In genomic region chr5:33674439-33674838, GRCm38 (mm10) we compare ENCODE assay signal across 8 mouse cellular contexts. TPM values are rescaled to one million over a fixed set of nuclear protein-coding genes. Genes with fewer than 3 reads are reported as not detected.
DNase-seq lines count a peak whose midpoint lies in the region; ATAC-seq lines count a peak whose summit lies in the region.

No protein-coding gene starts in this region.

- ATAC-seq in embryonic facial prominence, embryonic 14.5 days (ENCODE audit: low read depth): peak; percentile 56; the same call in 1 of the 2 replicates
- peak; percentile 55 for ATAC-seq in intestine, embryonic 16.5 days
- peak; percentile 72 for ATAC-seq in midbrain, embryonic 13.5 days
- ATAC-seq in granulocyte monocyte progenitor cell, adult 5-6 weeks (replicated peaks; ENCODE audit: poor library complexity, severe bottlenecking): no peak

- peaks cover 33% of the 10 kb centered on the region for H3K36me3 ChIP-seq in embryonic facial prominence, embryonic 14.5 days (ENCODE audit: control insufficient read depth, insufficient read depth, low read length)
- no peaks in the 10 kb centered on the region; the same call in 1 of the 2 replicates for H3K36me3 ChIP-seq in intestine, embryonic 16.5 days (ENCODE audit: control insufficient read depth, insufficient read depth, low read length)
- H3K36me3 ChIP-seq in midbrain, embryonic 13.5 days: peaks cover 25% of the 10 kb centered on the region

- WGBS in embryonic facial prominence, embryonic 14.5 days: 56% methylated on average over 3 of the region's 3 CpGs
- 81% methylated on average over 3 of the region's 3 CpGs for WGBS in intestine, embryonic 16.5 days
- WGBS in midbrain, embryonic 13.5 days: 59% methylated on average over 3 of the region's 3 CpGs

- H3K27me3 ChIP-seq in embryonic facial prominence, embryonic 14.5 days (replicated peaks; ENCODE audit: control insufficient read depth, insufficient read depth, low read length): no peaks in the 10 kb centered on the region
- no peaks in the 10 kb centered on the region for H3K27me3 ChIP-seq in intestine, embryonic 16.5 days (replicated peaks; ENCODE audit: control insufficient read depth, insufficient read depth, low read length)
- H3K27me3 ChIP-seq in midbrain, embryonic 13.5 days: no peaks in the 10 kb centered on the region

- H3K4me2 ChIP-seq in embryonic facial prominence, embryonic 14.5 days (ENCODE audit: low read depth, low read length): no peak overlapping the region
- H3K4me2 ChIP-seq in intestine, embryonic 16.5 days (ENCODE audit: low read depth, low read length): no peak overlapping the region
- no peak overlapping the region for H3K4me2 ChIP-seq in midbrain, embryonic 13.5 days (replicated peaks)

- H3K27ac ChIP-seq in embryonic facial prominence, embryonic 14.5 days (replicated peaks; ENCODE audit: low read depth, low read length): 0 out of 2 replicates have a peak overlapping the region, but pooled peaks have one; percentile 16
- H3K27ac ChIP-seq in intestine, embryonic 16.5 days (ENCODE audit: low read length): no peak overlapping the region
- H3K27ac ChIP-seq in midbrain, embryonic 13.5 days: 0 out of 2 replicates have a peak overlapping the region, but pooled peaks have one; percentile 40

- no peaks in the 10 kb centered on the region for H3K9me3 ChIP-seq in embryonic facial prominence, embryonic 14.5 days (ENCODE audit: control insufficient read depth, low read length)
- no peaks in the 10 kb centered on the region for H3K9me3 ChIP-seq in intestine, embryonic 16.5 days (ENCODE audit: control insufficient read depth, low read length)
- no peaks in the 10 kb centered on the region for H3K9me3 ChIP-seq in midbrain, embryonic 13.5 days

- DNase-seq in layer of hippocampus, adult 18-20 months (ENCODE audit: low spot score in 2 of 2): peak; percentile 38 to 63
- DNase-seq in layer of hippocampus, adult 9-10 months (ENCODE audit: low spot score): no peak
- DNase-seq in embryonic facial prominence, embryonic 14.5 days (ENCODE audit: low spot score): no peak
- no peak for DNase-seq in kidney, adult 8-10 months
- DNase-seq in ovary, postnatal 10 days (ENCODE audit: low spot score): no peak

- no peak overlapping the region for H3K4me3 ChIP-seq in embryonic facial prominence, embryonic 14.5 days (ENCODE audit: low read depth, low read length)
- no peak overlapping the region for H3K4me3 ChIP-seq in intestine, embryonic 16.5 days (ENCODE audit: low read length)
- no peak overlapping the region for H3K4me3 ChIP-seq in midbrain, embryonic 13.5 days (replicated peaks)

- H3K4me1 ChIP-seq in embryonic facial prominence, embryonic 14.5 days (ENCODE audit: control insufficient read depth, insufficient read depth, low read length): no peaks in the 10 kb centered on the region
- H3K4me1 ChIP-seq in intestine, embryonic 16.5 days (ENCODE audit: control insufficient read depth, insufficient read depth, low read length): no peaks in the 10 kb centered on the region
- peaks cover 6% of the 10 kb centered on the region for H3K4me1 ChIP-seq in midbrain, embryonic 13.5 days (replicated peaks)

- no peak overlapping the region for H3K9ac ChIP-seq in embryonic facial prominence, embryonic 14.5 days (ENCODE audit: low read depth, low read length)
- no peak overlapping the region for H3K9ac ChIP-seq in intestine, embryonic 16.5 days (ENCODE audit: low read depth, low read length)
- peak overlapping the region; percentile 39 for H3K9ac ChIP-seq in midbrain, embryonic 13.5 days (replicated peaks)

RNA-seq across cellular contexts. Expression of gene Tmem129, which starts 16.2 kb away (rescaled TPM):
- 10 to 100 TPM; 22.6 to 23.4 TPM for total RNA-seq in layer of hippocampus, adult 18-20 months (2021)
- polyA plus RNA-seq in embryonic facial prominence, embryonic 14.5 days (2014; fragmentation: Nextera tagmentation; extraction: Ambion mirVana): 47.6 and 47.7 TPM in 2 replicates
- polyA plus RNA-seq in intestine, embryonic 16.5 days (2015; fragmentation: Nextera tagmentation; extraction: Ambion mirVana): 35.7 and 36.9 TPM in 2 replicates
- polyA plus RNA-seq in midbrain, embryonic 13.5 days (2015; fragmentation: Nextera tagmentation; extraction: Ambion mirVana): 31.8 and 33.2 TPM in 2 replicates
- 15.0 and 27.7 TPM in 2 replicates for total RNA-seq in granulocyte monocyte progenitor cell, adult 5-6 weeks (2014; fragmentation: Nextera tagmentation)
- total RNA-seq in granulocyte monocyte progenitor cell, adult 5-6 weeks (2017): 19.7 and 26.2 TPM in 2 replicates

RNA-seq across cellular contexts. Expression of gene Tacc3, which starts 16.5 kb away (rescaled TPM):
- total RNA-seq in layer of hippocampus, adult 18-20 months (2021): 1 to 10 TPM; 3.2 to 3.3 TPM
- polyA plus RNA-seq in embryonic facial prominence, embryonic 14.5 days (2014; fragmentation: Nextera tagmentation; extraction: Ambion mirVana): 127 and 153 TPM in 2 replicates
- polyA plus RNA-seq in intestine, embryonic 16.5 days (2015; fragmentation: Nextera tagmentation; extraction: Ambion mirVana): 130 and 144 TPM in 2 replicates
- polyA plus RNA-seq in midbrain, embryonic 13.5 days (2015; fragmentation: Nextera tagmentation; extraction: Ambion mirVana): 84.6 and 88.0 TPM in 2 replicates
- total RNA-seq in granulocyte monocyte progenitor cell, adult 5-6 weeks (2014; fragmentation: Nextera tagmentation): 79.1 and 81.0 TPM in 2 replicates
- 186 and 201 TPM in 2 replicates for total RNA-seq in granulocyte monocyte progenitor cell, adult 5-6 weeks (2017)

RNA-seq across cellular contexts. Expression of gene Slbp, which starts 22.1 kb away (rescaled TPM):
- 10 to 100 TPM; 19.5 to 21.0 TPM for total RNA-seq in layer of hippocampus, adult 18-20 months (2021)
- polyA plus RNA-seq in embryonic facial prominence, embryonic 14.5 days (2014; fragmentation: Nextera tagmentation; extraction: Ambion mirVana): 188 and 196 TPM in 2 replicates
- 164 and 184 TPM in 2 replicates for polyA plus RNA-seq in intestine, embryonic 16.5 days (2015; fragmentation: Nextera tagmentation; extraction: Ambion mirVana)
- polyA plus RNA-seq in midbrain, embryonic 13.5 days (2015; fragmentation: Nextera tagmentation; extraction: Ambion mirVana): 143 and 151 TPM in 2 replicates
- 154 and 174 TPM in 2 replicates for total RNA-seq in granulocyte monocyte progenitor cell, adult 5-6 weeks (2014; fragmentation: Nextera tagmentation)
- total RNA-seq in granulocyte monocyte progenitor cell, adult 5-6 weeks (2017): 251 and 253 TPM in 2 replicates

RNA-seq across cellular contexts. Expression of gene Gm9903, which starts 44.7 kb away (rescaled TPM):
- under 1 TPM; 0.56 to 0.77 TPM for total RNA-seq in layer of hippocampus, adult 18-20 months (2021)
- 0.54 and 0.60 TPM in 2 replicates for polyA plus RNA-seq in embryonic facial prominence, embryonic 14.5 days (2014; fragmentation: Nextera tagmentation; extraction: Ambion mirVana)
- polyA plus RNA-seq in intestine, embryonic 16.5 days (2015; fragmentation: Nextera tagmentation; extraction: Ambion mirVana): 0.15 and 0.32 TPM in 2 replicates
- 0.85 TPM in 2 replicates for polyA plus RNA-seq in midbrain, embryonic 13.5 days (2015; fragmentation: Nextera tagmentation; extraction: Ambion mirVana)
- 0.75 TPM in 1 of 2 replicates, not detected in the other for total RNA-seq in granulocyte monocyte progenitor cell, adult 5-6 weeks (2014; fragmentation: Nextera tagmentation)
- total RNA-seq in granulocyte monocyte progenitor cell, adult 5-6 weeks (2017): 0.15 and 0.30 TPM in 2 replicates

RNA-seq across cellular contexts. Expression of gene Fam53a, which starts 45.0 kb away (rescaled TPM):
- 10 to 100 TPM; 24.7 to 27.3 TPM for total RNA-seq in layer of hippocampus, adult 18-20 months (2021)
- 56.9 and 62.1 TPM in 2 replicates for polyA plus RNA-seq in embryonic facial prominence, embryonic 14.5 days (2014; fragmentation: Nextera tagmentation; extraction: Ambion mirVana)
- 48.0 and 49.6 TPM in 2 replicates for polyA plus RNA-seq in intestine, embryonic 16.5 days (2015; fragmentation: Nextera tagmentation; extraction: Ambion mirVana)
- polyA plus RNA-seq in midbrain, embryonic 13.5 days (2015; fragmentation: Nextera tagmentation; extraction: Ambion mirVana): 36.0 and 41.3 TPM in 2 replicates
- 23.7 and 40.1 TPM in 2 replicates for total RNA-seq in granulocyte monocyte progenitor cell, adult 5-6 weeks (2014; fragmentation: Nextera tagmentation)
- total RNA-seq in granulocyte monocyte progenitor cell, adult 5-6 weeks (2017): 15.7 and 16.1 TPM in 2 replicates

Comparison
In these comparisons a context has a peak if more than half of its experiments do, and no peak if none do; other contexts are left out.
1. DNase-seq: peak in layer of hippocampus, adult 18-20 months (2 of 2); none in layer of hippocampus, adult 9-10 months (single experiment), embryonic facial prominence, embryonic 14.5 days (single experiment), kidney, adult 8-10 months (0 of 2) and ovary, postnatal 10 days (single experiment).